Mouse (Mus musculus) cerebellum, adult 9-10 months (tissue): ENCODE measurements around the gene Sh3pxd2a.

Source experiments
- DNase-seq: peaks from one replicate; pipeline ENCODE4 v3.0.0; 2022

Sh3pxd2a gene

DNA sequence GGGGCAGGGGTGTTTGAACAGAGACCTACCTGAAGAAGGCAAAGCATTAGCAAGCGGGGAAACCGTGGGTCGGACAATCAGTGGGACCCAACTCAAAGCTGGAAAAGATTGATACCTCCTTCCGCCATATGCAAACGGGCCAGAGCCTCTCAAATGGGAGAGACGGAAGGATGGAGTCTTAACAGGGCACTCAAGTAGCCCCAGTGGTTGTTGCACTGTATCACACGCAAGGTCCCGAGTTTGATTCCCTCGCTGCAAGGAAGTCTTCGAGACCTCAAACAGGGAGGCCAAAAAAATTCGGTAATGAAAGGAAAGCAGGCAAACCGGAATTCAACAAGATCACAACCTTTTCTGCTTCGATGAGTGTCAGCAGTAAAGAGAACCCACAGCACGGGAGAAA is 29.5 kb downstream of the Sh3pxd2a start:
- no peak for DNase-seq

- no peak for DNase-seq
These were observed 31.9 kb downstream of the Sh3pxd2a start for GRCm38 (mm10) chr19:47432339-47432738.

GRCm38 (mm10) chr19:47431189-47431931 is 32.8 kb downstream of the Sh3pxd2a start:
- DNase-seq: no peak

- DNase-seq: no peak
These were observed 34.0 kb downstream of the Sh3pxd2a start for GRCm38 (mm10) chr19:47430160-47430559.

DNA sequence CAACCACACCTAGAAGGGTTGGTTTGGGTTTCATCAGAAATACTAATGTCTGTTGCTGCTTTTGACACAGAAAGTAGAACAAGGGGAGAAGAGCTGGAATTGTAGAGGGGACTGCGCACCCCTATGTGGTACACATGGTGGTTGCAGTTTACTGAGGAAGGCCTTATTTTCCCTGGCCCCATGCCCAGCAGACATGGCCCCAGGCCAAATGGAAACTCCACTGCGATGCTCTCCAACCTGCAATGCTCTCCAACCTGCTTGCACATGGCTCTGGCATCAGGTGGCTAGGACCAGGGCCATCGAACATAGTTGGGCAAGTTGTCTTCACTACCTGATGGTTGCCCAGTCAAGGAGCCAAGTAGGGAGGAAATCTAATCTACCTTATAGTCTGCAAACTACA is 35.0 kb downstream of the Sh3pxd2a start:
- DNase-seq: no peak

GRCm38 (mm10) chr19:47428794-47429193 is 35.4 kb downstream of the Sh3pxd2a start:
- no peak for DNase-seq

- DNase-seq: no peak
These were observed 36.1 kb downstream of the Sh3pxd2a start for GRCm38 (mm10) chr19:47427841-47428789.

- DNase-seq: no peak
These were observed 40.6 kb downstream of the Sh3pxd2a start for GRCm38 (mm10) chr19:47423632-47424031.

- DNase-seq: no peak
These were observed 42.9 kb downstream of the Sh3pxd2a start for GRCm38 (mm10) chr19:47421128-47421898.

DNA sequence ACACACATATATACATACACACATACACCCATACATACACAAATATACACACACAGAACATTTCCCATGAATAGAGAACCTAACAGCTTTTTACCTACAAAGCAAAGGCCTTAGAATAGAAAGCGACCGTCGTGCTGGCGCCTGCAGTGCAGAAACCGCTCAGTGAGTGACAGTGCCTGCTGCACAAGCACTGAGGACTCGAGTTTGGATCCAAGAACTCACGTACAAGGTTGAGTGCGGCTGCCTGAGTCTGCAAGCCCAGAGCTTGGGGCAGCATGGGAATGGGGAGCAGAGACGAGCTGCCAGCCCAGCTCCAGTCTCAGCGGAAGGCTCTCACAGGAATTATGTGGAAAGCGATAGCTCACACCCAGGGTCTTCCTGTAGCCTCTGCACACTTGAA is 43.7 kb downstream of the Sh3pxd2a start:
- no peak for DNase-seq

- DNase-seq: no peak
These were observed 45.0 kb downstream of the Sh3pxd2a start for GRCm38 (mm10) chr19:47419208-47419607.

DNA sequence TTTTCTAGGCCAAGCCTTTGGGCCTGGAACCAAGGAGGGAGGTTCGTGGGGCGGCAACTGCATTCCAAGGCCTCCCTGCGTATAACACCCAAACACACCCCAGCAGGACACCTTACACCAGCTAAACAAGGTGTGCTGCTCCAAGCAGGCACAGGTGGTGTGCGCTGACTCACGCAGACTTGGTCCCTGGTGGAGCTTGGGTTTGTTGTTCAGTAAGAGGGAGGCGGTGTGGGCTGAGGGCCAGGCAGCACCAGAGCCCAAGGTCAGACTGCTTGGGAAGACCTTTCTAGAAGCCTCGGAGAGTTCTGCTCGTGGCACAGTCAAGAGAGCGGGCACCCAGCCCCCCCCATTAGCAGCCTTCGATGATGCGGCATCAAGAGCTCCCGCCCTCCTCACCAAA is 48.0 kb downstream of the Sh3pxd2a start:
- no peak for DNase-seq

- no peak for DNase-seq
These were observed 49.9 kb downstream of the Sh3pxd2a start for GRCm38 (mm10) chr19:47414142-47414905.

GRCm38 (mm10) chr19:47413458-47414005 is 50.7 kb downstream of the Sh3pxd2a start:
- DNase-seq: no peak

- no peak for DNase-seq
These were observed 51.5 kb downstream of the Sh3pxd2a start for GRCm38 (mm10) chr19:47412566-47413248.

GRCm38 (mm10) chr19:47410301-47410700 is 53.9 kb downstream of the Sh3pxd2a start:
- DNase-seq: no peak

DNA sequence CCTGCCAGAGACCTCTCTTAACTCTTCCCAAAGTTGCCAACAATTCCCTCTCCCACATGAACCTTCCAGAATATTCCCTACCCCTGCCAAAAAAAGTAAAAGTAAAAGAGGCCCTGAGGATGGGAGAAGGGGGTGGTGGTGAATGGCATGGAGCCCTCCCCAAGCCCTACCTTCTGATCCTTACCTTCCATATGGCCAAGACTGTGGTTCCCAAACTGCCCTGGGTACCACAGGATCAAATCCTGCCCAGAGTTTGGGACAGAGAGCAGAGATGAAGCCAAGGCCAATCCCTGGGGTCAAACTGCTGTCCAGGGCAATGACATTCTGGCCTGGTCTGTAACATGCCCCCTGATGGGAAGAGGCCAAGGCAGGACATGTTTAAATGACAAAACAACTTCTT is 55.1 kb downstream of the Sh3pxd2a start:
- no peak for DNase-seq

- no peak for DNase-seq
These were observed 55.5 kb downstream of the Sh3pxd2a start for GRCm38 (mm10) chr19:47408656-47409055.

GRCm38 (mm10) chr19:47407332-47407731 is 56.9 kb downstream of the Sh3pxd2a start:
- DNase-seq: no peak

DNA sequence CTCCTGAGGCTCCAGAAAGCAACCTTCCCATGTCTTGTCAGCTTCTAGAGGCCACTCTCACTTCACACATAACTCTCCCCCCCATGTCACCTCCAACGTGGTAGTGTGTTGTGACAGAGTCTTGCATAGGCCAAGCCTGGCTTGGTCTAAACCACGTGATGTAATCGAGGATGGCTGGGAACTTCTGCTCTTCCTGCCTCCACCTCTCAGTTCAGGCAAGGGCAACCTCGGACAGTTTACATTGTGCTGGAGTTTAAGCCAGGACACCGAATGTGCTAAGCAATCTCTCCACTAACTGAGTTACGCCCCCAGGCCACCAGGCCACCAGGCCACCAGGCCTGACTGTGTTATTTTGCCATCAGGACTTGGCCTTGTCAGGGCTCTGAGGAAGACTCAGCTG is 57.7 kb downstream of the Sh3pxd2a start:
- DNase-seq: no peak

DNA sequence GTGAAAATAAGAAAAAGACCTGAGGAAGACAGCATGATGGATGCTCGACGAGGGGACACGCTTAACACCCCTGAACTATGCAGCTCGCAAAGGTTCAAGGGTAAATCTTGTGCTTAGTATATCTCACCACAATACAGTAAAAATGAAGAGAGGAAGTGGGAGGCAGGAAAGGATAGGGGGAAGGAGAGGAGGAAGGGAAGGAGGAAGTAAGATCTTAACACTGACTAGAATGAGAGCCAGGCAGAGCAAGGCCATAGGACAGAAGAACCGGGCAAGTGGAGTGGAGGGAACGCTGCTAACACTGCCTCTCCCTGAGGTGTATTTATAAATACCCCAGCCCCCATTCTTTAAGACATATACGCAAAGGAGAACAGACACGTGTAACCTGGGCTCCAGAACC is 58.7 kb downstream of the Sh3pxd2a start:
- no peak for DNase-seq
